Mouse (Mus musculus) heart, adult 8-10 months (tissue): ENCODE results near the gene Dmwd. TPM values are rescaled to one million over a fixed set of nuclear protein-coding genes. Genes with fewer than 3 reads are reported as not detected.

Source experiments
- DNase-seq: peaks from one replicate; pipeline ENCODE4 v3.0.0; 2022; ENCODE audit warnings: low spot score
- total RNA-seq, 4 experiments: library from RNA; stranded (reverse); gene quantifications; 2 replicates each; pipeline ENCODE4 v1.2.4; 2022

Dmwd gene
- total RNA-seq, result 10 to 100 TPM; 49.9 to 57.5 (median 54.0) TPM

- peak; percentile 94 for DNase-seq
Observed at GRCm38 (mm10) chr7:19075723-19076585, at the start of gene Dmwd. TSS of gene Dmwd (plus strand) at chr7:19076227.

GRCm38 (mm10) chr7:19028067-19028466 lies 48.0 kb upstream of the Dmwd start:
- no peak for DNase-seq

GRCm38 (mm10) chr7:19029084-19029653 lies 46.9 kb upstream of the Dmwd start:
- no peak for DNase-seq

- DNase-seq, result no peak
Observed at GRCm38 (mm10) chr7:19031641-19032040, 44.4 kb upstream of the Dmwd start.

GRCm38 (mm10) chr7:19044616-19045015 lies 31.4 kb upstream of the Dmwd start:
- DNase-seq, result no peak

GRCm38 (mm10) chr7:19046286-19047069 lies 29.5 kb upstream of the Dmwd start:
- DNase-seq, result no peak

- DNase-seq, result no peak
Observed at GRCm38 (mm10) chr7:19048006-19048527, 28.0 kb upstream of the Dmwd start.

GRCm38 (mm10) chr7:19049252-19049651 lies 26.8 kb upstream of the Dmwd start:
- no peak for DNase-seq

- no peak for DNase-seq
Observed at GRCm38 (mm10) chr7:19050172-19050571, 25.9 kb upstream of the Dmwd start.

GRCm38 (mm10) chr7:19051161-19051560 lies 24.9 kb upstream of the Dmwd start:
- no peak for DNase-seq

- no peak for DNase-seq
Observed at GRCm38 (mm10) chr7:19052345-19053135, 23.5 kb upstream of the Dmwd start.

GRCm38 (mm10) chr7:19053136-19053532 lies 22.9 kb upstream of the Dmwd start:
- DNase-seq, result no peak

- no peak for DNase-seq
Observed at GRCm38 (mm10) chr7:19054047-19054776, 21.8 kb upstream of the Dmwd start, which contains the start of gene Rsph6a. TSS of gene Rsph6a (plus strand) at chr7:19054690.

GRCm38 (mm10) chr7:19054777-19055076 lies 21.3 kb upstream of the Dmwd start:
- no peak for DNase-seq

GRCm38 (mm10) chr7:19055108-19055507 lies 20.9 kb upstream of the Dmwd start:
- no peak for DNase-seq

- DNase-seq, result no peak
Observed at GRCm38 (mm10) chr7:19057405-19057804, 18.6 kb upstream of the Dmwd start.

- DNase-seq, result no peak
Observed at GRCm38 (mm10) chr7:19065896-19066295, 10.1 kb upstream of the Dmwd start.

GRCm38 (mm10) chr7:19067063-19067462 lies 9.0 kb upstream of the Dmwd start:
- no peak for DNase-seq

GRCm38 (mm10) chr7:19067935-19068334 lies 8.1 kb upstream of the Dmwd start:
- DNase-seq, result no peak

- peak; percentile 62 for DNase-seq
Observed at GRCm38 (mm10) chr7:19068707-19069106, 7.3 kb upstream of the Dmwd start.

GRCm38 (mm10) chr7:19069500-19069899 lies 6.5 kb upstream of the Dmwd start:
- DNase-seq, result no peak
